Mouse (Mus musculus) MEL (cell line): ENCODE data around the gene Tcf7.

Source experiments
- BHLHE40 ChIP-seq: IDR thresholded peaks from 2 replicates; pipeline ENCODE4 v1.6.1; 2012; ENCODE audit warnings: low read depth, mild to moderate bottlenecking, inconsistent platforms, low read length, improper control_type of control experiment, borderline replicate concordance
- CTCF ChIP-seq, 3 experiments: IDR thresholded peaks in 2 of 3; conservative IDR thresholded peaks in 1 of 3; 2 replicates each; pipeline ENCODE4 v1.5.1; 2011 to 2012; ENCODE audit warnings: low read length in 3 of 3, low read depth in 2 of 3, mild to moderate bottlenecking in 2 of 3, improper control_type of control experiment in 1 of 3, inconsistent platforms in 1 of 3, mixed read lengths in 1 of 3, moderate library complexity in 1 of 3; ENCODE audit not compliant: control insufficient read depth in 1 of 3, insufficient read depth in 1 of 3, poor library complexity in 1 of 3, severe bottlenecking in 1 of 3
- E2F4 ChIP-seq: IDR thresholded peaks from 2 replicates; pipeline ENCODE4 v1.6.1; 2011; ENCODE audit warnings: low read depth, low read length, improper control_type of control experiment, borderline replicate concordance
- EP300 ChIP-seq, 2 experiments: IDR thresholded peaks; 2 replicates each; pipeline ENCODE4 v1.6.1; 2011; ENCODE audit warnings: improper control_type of control experiment in 2 of 2, low read length in 2 of 2, low read depth in 1 of 2, mild to moderate bottlenecking in 1 of 2
- GABPA ChIP-seq: IDR thresholded peaks from 2 replicates; pipeline ENCODE4 v1.6.1; 2012; ENCODE audit warnings: low read depth, mild to moderate bottlenecking, inconsistent platforms, low read length, improper control_type of control experiment, moderate library complexity
- HCFC1 ChIP-seq: IDR thresholded peaks from 2 replicates; pipeline ENCODE4 v1.6.1; 2012; ENCODE audit warnings: low read depth, mild to moderate bottlenecking, inconsistent platforms, low read length, improper control_type of control experiment, moderate library complexity
- MEF2A ChIP-seq: IDR thresholded peaks from 2 replicates; pipeline ENCODE4 v1.6.1; 2014; ENCODE audit warnings: low read depth, mild to moderate bottlenecking, inconsistent platforms, low read length, improper control_type of control experiment; ENCODE audit not compliant: poor library complexity, insufficient replicate concordance, severe bottlenecking; ENCODE audit errors: extremely low read depth
- MYC ChIP-seq: IDR thresholded peaks from 2 replicates; pipeline ENCODE4 v1.6.1; 2011; ENCODE audit warnings: low read depth, mild to moderate bottlenecking, low read length, improper control_type of control experiment, moderate library complexity
- POLR2A ChIP-seq, 2 experiments: IDR thresholded peaks; 2 replicates each; pipeline ENCODE4 v1.6.1; 2011 to 2012; ENCODE audit warnings: low read length in 2 of 2, mild to moderate bottlenecking in 2 of 2, control low read depth in 1 of 2, improper control_type of control experiment in 1 of 2, low read depth in 1 of 2, moderate library complexity in 1 of 2; ENCODE audit not compliant: control insufficient read depth in 1 of 2, insufficient read depth in 1 of 2, poor library complexity in 1 of 2
- TBP ChIP-seq: IDR thresholded peaks from 2 replicates; pipeline ENCODE4 v1.8.0; 2011; ENCODE audit warnings: low read depth, low read length, improper control_type of control experiment

DNA sequence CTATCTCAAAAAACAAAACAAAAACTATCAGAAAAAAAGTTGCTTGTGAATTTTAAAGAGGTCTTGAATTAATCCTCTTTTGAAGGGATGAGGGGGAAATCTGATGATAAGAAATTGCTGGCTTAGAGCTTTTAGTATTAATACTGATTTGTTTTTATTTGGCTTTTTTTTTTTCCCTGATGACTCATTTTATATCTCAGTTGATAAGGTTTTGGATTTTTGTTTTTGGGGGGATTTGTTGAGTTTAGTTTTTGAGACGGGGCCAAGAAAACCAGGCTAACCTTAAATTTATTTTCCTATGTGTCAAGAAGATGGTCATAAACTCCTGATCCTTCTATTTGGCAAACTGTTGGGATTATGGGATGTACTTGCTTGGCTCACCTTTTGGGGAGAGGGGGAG, 48.9 kb downstream of the Tcf7 start:
- TF ChIP-seq EP300 (IDR thresholded peaks at IDR 0.05; ENCODE audit: low read depth in 1 of 2, low read length in 2 of 2): no peak
- TF ChIP-seq POLR2A (IDR thresholded peaks at IDR 0.05; ENCODE audit: control insufficient read depth in 1 of 2, insufficient read depth in 1 of 2, low read depth in 1 of 2, low read length in 2 of 2, poor library complexity in 1 of 2): no peak
- no peak for TF ChIP-seq E2F4
- TF ChIP-seq MEF2A: no peak
- TF ChIP-seq CTCF (IDR thresholded peaks at IDR 0.05 in 2 of 3, conservative IDR thresholded peaks at IDR 0.05 in 1 of 3; ENCODE audit: control insufficient read depth in 1 of 3, insufficient read depth in 1 of 3, low read depth in 2 of 3, low read length in 3 of 3, poor library complexity in 1 of 3, severe bottlenecking in 1 of 3): no peak
- TF ChIP-seq BHLHE40: no peak
- TF ChIP-seq MYC: no peak
- no peak for TF ChIP-seq GABPA
- TF ChIP-seq TBP: no peak
- no peak for TF ChIP-seq HCFC1
